Mouse (Mus musculus): ENCODE measurements around the gene Tmem107.
A peak's percentile ranks its signal among the peaks of the same experiment; 100 is the strongest.

Tmem107 gene

GRCm38 (mm10) chr11:69073951-69074775, 3.6 kb downstream of the Tmem107 start:
- no peak for DNase-seq (ENCODE audit: low read depth, low spot score)

GRCm38 (mm10) chr11:69074776-69075069, 4.1 kb downstream of the Tmem107 start:
- DNase-seq (ENCODE audit: low read depth, low spot score) = no peak

- DNase-seq (ENCODE audit: low read depth, low spot score) = peak; percentile 89
Measured at GRCm38 (mm10) chr11:69075764-69076479, 5.3 kb downstream of the Tmem107 start.

- no peak for DNase-seq (ENCODE audit: low read depth, low spot score)
Measured at GRCm38 (mm10) chr11:69076572-69076971, 6.0 kb downstream of the Tmem107 start.

- DNase-seq (ENCODE audit: low read depth, low spot score) = no peak
Measured at GRCm38 (mm10) chr11:69077316-69077715, 6.7 kb downstream of the Tmem107 start.

GRCm38 (mm10) chr11:69078041-69078440, 7.4 kb downstream of the Tmem107 start:
- DNase-seq (ENCODE audit: low read depth, low spot score) = no peak

GRCm38 (mm10) chr11:69078805-69079438, 8.3 kb downstream of the Tmem107 start:
- DNase-seq (ENCODE audit: low read depth, low spot score) = no peak

- DNase-seq (ENCODE audit: low read depth, low spot score) = no peak
Measured at GRCm38 (mm10) chr11:69080102-69080854, 9.7 kb downstream of the Tmem107 start.

- DNase-seq (ENCODE audit: low read depth, low spot score) = peak; percentile 65
Measured at GRCm38 (mm10) chr11:69080855-69081222, 10.2 kb downstream of the Tmem107 start.

GRCm38 (mm10) chr11:69081613-69082012, 11.0 kb downstream of the Tmem107 start:
- DNase-seq (ENCODE audit: low read depth, low spot score) = no peak

- DNase-seq (ENCODE audit: low read depth, low spot score) = peak; percentile 58
Measured at GRCm38 (mm10) chr11:69085608-69086007, 15.0 kb downstream of the Tmem107 start.

GRCm38 (mm10) chr11:69086390-69086789, 15.8 kb downstream of the Tmem107 start:
- DNase-seq (ENCODE audit: low read depth, low spot score) = no peak

- DNase-seq (ENCODE audit: low read depth, low spot score) = no peak
Measured at GRCm38 (mm10) chr11:69087082-69087481, 16.5 kb downstream of the Tmem107 start.

GRCm38 (mm10) chr11:69087597-69087996, 17.0 kb downstream of the Tmem107 start:
- DNase-seq (ENCODE audit: low read depth, low spot score) = no peak

GRCm38 (mm10) chr11:69088103-69088855, 17.7 kb downstream of the Tmem107 start, which contains the start of gene Vamp2:
Gene Vamp2, plus strand, starts transcription at chr11:69088490.
- DNase-seq (ENCODE audit: low read depth, low spot score) = peak; percentile 85

- DNase-seq (ENCODE audit: low read depth, low spot score) = no peak
Measured at GRCm38 (mm10) chr11:69088856-69089615, 18.4 kb downstream of the Tmem107 start.

GRCm38 (mm10) chr11:69089616-69090290, 19.1 kb downstream of the Tmem107 start:
- DNase-seq (ENCODE audit: low read depth, low spot score) = no peak

- no peak for DNase-seq (ENCODE audit: low read depth, low spot score)
Measured at GRCm38 (mm10) chr11:69090367-69090766, 19.8 kb downstream of the Tmem107 start.

GRCm38 (mm10) chr11:69091566-69092385, 21.2 kb downstream of the Tmem107 start:
- no peak for DNase-seq (ENCODE audit: low read depth, low spot score)

Measured in R1 (cell line).